Mouse (Mus musculus) left cerebral cortex, postnatal 4 days (tissue): ENCODE measurements at regions not wholly inside any gene's neighbourhood (a gene's known extent, or its start where the extent isn't known, plus 50 kb on each side); places are given as distances from the start of the nearest gene placed in this dataset.

Experiments used
- DNase-seq: peaks from one replicate; pipeline ENCODE4 v3.0.0-alpha.2; 2022
- intact Hi-C: fragments of 180-260 bp; cut with DNase I; formaldehyde crosslinking; loops from one replicate; pipeline ENCODE4 v1.15.1; 2025

GRCm38 (mm10) chr7:36097054-36097453 lies 294.3 kb upstream of the Zfp507 start:
- DNase-seq, result no peak
- intact Hi-C loops, result no loop called here

- no peak for DNase-seq
- intact Hi-C loops, result no loop called here
Observed at GRCm38 (mm10) chr7:36095258-36096130, 292.7 kb upstream of the Zfp507 start.

- no peak for DNase-seq
- intact Hi-C loops, result no loop called here
Observed at GRCm38 (mm10) chr7:36091132-36091531, 288.3 kb upstream of the Zfp507 start.

- no peak for DNase-seq
- intact Hi-C loops, result no loop called here
Observed at GRCm38 (mm10) chr7:36090291-36091123, 287.7 kb upstream of the Zfp507 start.

GRCm38 (mm10) chr7:36087598-36087997 lies 284.8 kb upstream of the Zfp507 start:
- intact Hi-C loops, result no loop called here
- DNase-seq, result no peak

GRCm38 (mm10) chr7:36078666-36079065 lies 275.9 kb upstream of the Zfp507 start:
- DNase-seq, result no peak
- intact Hi-C loops, result loop anchor here (10.0 kb wide), 1 partner anchor 456 kb away; no protein-coding TSS in a partner anchor

GRCm38 (mm10) chr7:36078089-36078654 lies 275.4 kb upstream of the Zfp507 start:
- intact Hi-C loops, result loop anchor here (10.0 kb wide), 1 partner anchor 457 kb away; no protein-coding TSS in a partner anchor

GRCm38 (mm10) chr7:36077271-36077670 lies 274.5 kb upstream of the Zfp507 start:
- intact Hi-C loops, result loop anchor here (10.0 kb wide), 1 partner anchor 458 kb away; no protein-coding TSS in a partner anchor
- DNase-seq, result peak; percentile 68

More at GRCm38 (mm10) chr7:36078089-36078654, 275.4 kb upstream of the Zfp507 start:
- DNase-seq, result no peak

- intact Hi-C loops, result loop anchor here (10.0 kb wide), 1 partner anchor 459 kb away; no protein-coding TSS in a partner anchor
- no peak for DNase-seq
Observed at GRCm38 (mm10) chr7:36076021-36076441, 273.2 kb upstream of the Zfp507 start.

GRCm38 (mm10) chr7:36071774-36072173 lies 269.0 kb upstream of the Zfp507 start:
- intact Hi-C loops, result loop anchor here (5.0 to 10.0 kb wide), 3 partner anchors 463 to 1271 kb away; partner anchors contain the start of gene Tshz3
- peak; percentile 33 for DNase-seq

GRCm38 (mm10) chr7:36066725-36067124 lies 263.9 kb upstream of the Zfp507 start:
- no peak for DNase-seq
- intact Hi-C loops, result loop anchor here (10.0 kb wide), 2 partner anchors 162 to 268 kb away; no protein-coding TSS in a partner anchor

- intact Hi-C loops, result loop anchor here (10.0 kb wide), 2 partner anchors 157 to 273 kb away; no protein-coding TSS in a partner anchor
- DNase-seq, result no peak
Observed at GRCm38 (mm10) chr7:36061679-36062078, 258.9 kb upstream of the Zfp507 start.

GRCm38 (mm10) chr7:36060426-36060825 lies 257.6 kb upstream of the Zfp507 start:
- DNase-seq, result no peak
- intact Hi-C loops, result loop anchor here (10.0 kb wide), 2 partner anchors 156 to 274 kb away; no protein-coding TSS in a partner anchor

GRCm38 (mm10) chr7:36046053-36046452 lies 243.2 kb upstream of the Zfp507 start:
- DNase-seq, result no peak
- intact Hi-C loops, result no loop called here

- intact Hi-C loops, result no loop called here
- no peak for DNase-seq
Observed at GRCm38 (mm10) chr7:36031881-36032280, 229.1 kb upstream of the Zfp507 start.

- no peak for DNase-seq
- intact Hi-C loops, result no loop called here
Observed at GRCm38 (mm10) chr7:36023015-36023414, 220.2 kb upstream of the Zfp507 start.

GRCm38 (mm10) chr7:36022489-36022888 lies 219.7 kb upstream of the Zfp507 start:
- intact Hi-C loops, result no loop called here
- no peak for DNase-seq

- intact Hi-C loops, result no loop called here
- DNase-seq, result no peak
Observed at GRCm38 (mm10) chr7:36016926-36017753, 214.3 kb upstream of the Zfp507 start.

- intact Hi-C loops, result no loop called here
- no peak for DNase-seq
Observed at GRCm38 (mm10) chr7:35996609-35997008, 193.8 kb upstream of the Zfp507 start.

- intact Hi-C loops, result no loop called here
- peak; percentile 19 for DNase-seq
Observed at GRCm38 (mm10) chr7:35992511-35992910, 189.7 kb upstream of the Zfp507 start.
